Mouse (Mus musculus) adipocyte (in vitro differentiated cells): ENCODE results near the gene Xdh.
A peak's percentile ranks its signal among the peaks of the same experiment; 100 is the strongest.
"Not testable (repeated sequence)": the region's sequence is repeated elsewhere in the genome, so short reads cannot be mapped to it uniquely, and the experiment has no call there.

Source experiments
- DNase-seq: peaks from one replicate; pipeline ENCODE4 v3.0.0-alpha.2; 2016; ENCODE audit warnings: low spot score

Gene Xdh

DNA sequence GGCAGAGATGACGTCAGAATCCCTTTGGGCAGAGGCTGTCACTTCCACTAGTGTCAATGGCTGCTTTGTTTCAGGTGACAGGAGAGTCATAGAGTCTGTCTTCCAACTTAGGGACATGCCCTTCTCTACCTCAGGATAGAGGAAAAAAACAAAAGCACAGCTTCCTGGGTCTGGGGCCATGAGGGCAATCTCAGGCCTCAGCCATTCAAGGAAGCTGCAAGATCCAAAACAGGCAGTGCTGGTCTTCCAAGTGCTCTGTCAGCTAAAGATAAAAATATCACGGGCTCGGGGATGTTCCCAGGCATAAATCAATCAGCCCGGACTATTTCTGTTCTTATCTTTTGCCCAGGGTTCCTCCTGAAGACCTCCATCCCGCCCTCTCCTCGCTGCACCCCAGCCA, 68.7 kb downstream of the Xdh start:
- no peak for DNase-seq

DNA sequence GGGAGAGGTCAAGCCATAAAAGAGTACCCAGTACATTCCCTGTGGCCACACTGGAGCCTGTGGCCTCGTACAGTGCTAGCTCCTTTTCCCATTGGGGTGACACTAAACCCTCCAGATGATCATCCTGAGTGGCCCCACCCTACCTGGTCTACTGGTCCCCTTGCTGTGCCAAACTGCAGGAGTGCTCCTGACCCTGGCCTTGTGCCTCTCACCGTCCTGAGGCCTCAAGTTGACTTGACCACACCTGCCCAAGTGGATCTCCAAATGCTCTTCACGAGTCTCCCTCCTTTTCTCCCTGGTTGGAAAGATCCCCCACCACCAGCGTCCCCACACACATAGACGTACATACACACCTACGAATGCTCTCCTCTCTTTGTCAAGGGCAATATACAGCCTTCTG, 69.7 kb downstream of the Xdh start:
- DNase-seq, result no peak

DNA sequence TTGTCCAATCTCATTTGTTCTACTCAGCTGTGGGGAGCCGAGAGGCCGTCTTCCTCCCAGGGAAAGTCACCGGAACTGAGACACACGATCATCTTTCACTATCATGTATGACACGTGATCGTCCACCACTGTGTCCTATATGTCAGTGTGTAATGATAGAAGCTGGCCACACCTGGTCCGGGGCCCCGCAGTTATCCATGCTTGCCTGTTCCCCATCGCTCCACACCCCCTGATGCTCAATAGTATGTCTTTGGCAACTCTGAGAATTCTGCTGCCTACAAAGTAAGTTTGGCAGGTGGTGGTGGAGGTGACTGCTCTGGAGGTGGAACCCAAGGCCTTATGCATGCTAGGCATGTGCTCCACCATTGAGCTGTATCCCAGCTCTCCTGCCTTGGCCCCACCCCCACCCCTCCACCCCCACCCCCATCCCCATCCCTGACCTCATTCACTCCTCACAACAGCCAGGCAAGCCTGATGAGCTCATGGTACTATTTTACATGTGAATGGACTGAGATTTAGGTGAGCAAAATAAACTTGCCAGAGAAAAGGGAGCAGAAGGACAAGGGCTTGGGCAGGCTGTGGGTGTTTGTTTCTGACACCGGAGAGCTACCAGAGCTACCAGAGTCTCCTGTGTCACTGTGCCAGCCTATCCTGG, 70.6 kb downstream of the Xdh start:
- DNase-seq, result no peak

DNA sequence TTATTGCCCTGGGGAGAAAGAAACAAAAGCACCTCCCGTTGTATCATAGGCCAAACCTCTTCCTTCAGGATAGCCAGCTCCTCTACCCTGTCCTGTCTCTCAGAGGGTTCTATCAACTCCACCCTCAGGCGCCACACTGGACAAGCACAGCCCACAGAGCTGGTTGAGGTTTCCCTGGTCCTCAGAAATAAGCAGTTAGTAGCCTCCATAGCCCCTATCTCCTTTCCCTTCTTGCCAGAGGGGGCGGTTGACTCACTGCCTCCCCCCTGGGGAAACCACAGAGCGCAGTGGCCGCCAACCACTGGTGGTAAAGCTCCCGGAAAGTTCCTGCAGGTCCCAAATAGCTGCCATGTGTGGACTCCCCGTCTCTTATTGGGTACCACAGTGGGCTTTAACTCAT, 74.3 kb downstream of the Xdh start:
- DNase-seq, result no peak

DNA sequence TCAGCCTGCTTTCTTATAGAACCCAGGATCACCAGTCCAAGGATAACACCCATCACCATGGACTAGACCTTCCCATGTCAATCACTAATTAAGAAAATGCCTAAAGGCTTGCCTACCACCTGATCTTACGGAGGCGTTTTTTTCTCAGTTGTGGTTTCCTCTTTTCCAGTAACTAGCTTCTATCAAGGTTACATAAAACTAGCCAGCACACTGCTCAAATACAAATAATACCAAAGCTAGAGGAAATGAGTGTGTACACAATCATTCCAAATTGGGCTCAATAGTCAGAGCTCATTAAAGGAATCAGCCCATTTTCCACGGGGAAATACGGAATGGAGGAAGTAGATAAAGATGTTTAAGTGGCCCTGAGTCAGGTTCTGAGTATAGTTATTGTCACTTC, 74.7 kb downstream of the Xdh start:
- DNase-seq, result no peak

DNA sequence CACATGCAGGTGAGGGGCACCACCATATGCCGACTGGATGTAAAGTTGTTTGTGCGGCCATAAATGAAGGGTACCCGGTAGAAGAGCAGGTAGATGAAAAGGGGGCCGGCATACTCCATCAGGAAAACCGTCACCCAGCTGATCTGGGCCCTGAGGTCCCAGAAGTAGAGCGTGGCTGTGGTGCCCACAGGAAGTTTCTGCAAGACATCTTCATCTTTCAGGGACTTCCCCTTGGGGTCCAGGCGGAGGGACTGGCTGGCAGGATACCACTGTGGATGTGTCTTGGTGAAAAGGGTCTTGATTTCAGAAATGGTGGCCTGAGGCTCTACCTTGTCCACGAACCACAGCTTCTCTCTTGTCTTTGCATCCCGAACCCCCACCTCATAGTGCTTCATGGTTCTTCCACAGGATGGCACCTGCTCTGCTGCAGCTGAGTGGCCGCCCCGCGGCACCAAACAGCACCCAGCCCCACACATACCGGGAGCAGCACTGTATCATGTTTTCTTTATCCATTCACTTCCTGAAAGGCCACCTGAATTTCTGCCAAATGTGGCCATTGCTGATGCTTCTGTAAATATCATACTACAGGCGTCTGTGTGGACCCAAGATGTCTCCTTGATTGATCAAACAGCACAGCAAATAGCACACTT, 78.9 kb downstream of the Xdh start:
- DNase-seq, result no peak

DNA sequence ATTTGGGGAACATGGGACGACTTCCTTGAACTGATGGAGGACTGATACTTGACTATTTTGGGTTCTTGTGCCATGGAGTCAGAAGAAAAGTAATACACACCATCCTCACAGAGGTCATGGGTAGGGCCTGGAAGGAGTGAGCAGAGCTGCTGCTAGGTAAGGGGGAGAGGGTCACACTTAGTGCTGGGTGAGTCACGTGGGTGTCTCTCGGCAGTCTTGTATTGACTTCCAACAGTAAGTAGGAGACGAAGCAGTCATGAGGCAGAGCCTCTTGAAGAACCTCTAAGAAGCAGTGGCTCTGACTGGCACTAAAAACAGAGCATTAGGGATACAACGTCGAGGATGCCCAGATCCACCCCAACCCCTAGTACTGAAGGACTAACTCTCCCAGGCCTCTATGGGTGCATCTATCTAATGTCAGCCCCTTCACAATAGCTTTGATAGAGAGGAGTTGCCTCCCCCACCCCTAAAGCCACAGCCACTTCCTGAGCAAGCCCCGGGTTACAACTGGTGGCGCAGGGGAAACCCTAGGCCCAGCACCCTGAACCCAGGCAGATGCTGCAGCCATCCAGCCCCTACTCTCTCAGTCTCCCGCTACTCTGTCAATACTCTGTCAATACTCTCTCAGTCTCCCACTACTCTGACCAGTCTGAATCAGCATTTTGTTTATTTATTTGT, 80.8 kb downstream of the Xdh start:
- no peak for DNase-seq

DNA sequence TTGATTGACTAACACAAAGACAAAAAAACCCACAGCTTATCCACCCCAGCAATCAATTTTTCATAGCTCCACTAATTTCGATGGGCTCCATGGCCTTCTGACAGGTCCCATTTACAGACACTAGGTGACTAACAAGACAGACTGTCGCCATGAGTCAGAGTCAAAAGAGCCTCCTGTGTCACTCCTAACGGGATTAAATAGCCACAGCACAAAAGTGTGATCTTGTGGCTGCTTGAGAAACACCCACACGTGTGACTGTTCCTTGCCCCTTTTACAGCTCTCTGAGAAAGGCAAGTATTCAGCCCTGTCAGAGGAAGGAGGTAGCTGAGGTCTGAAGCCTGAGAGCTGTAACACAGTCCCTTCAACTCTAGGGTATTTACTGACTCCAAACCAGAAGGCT, 96.3 kb downstream of the Xdh start:
- DNase-seq, result no peak

DNA sequence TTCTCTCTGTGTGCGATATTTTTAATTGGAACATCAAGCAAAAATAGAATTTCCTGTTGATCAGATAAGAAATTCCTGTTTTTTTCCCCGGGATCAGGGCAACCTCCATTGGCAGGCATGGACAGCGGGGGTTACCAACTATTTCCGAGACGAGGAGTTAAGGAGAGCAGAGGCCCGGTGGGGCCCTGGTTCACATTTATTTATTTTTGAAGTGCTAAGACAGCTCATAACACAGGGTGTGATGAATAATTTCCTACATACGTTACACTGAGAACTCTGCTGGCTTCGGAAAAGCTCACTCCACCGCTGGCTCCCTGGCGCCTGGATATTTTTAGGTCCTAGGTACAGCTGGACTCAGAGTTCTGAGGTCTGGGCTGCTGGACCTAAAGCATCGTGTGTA, 97.0 kb downstream of the Xdh start:
- DNase-seq, result no peak

DNA sequence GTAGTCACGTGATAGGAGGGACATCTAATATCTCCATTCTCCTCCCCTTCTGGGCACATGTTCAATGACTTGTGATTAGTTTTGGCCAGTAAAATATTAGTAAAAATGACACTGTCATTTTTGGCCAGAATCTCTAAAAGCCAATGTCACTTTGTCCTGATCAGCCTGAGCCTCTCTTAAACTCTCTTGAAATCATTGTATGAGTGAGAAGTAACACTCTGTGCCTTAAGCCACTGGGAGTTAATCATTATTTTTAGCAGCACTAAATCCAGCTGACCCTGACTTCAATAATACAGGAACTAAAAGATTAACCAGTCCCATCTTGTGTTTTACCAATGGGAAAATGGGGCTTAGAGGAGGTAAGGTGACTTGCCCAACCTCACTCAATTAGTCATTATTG, 102.6 kb downstream of the Xdh start:
- no peak for DNase-seq

DNA sequence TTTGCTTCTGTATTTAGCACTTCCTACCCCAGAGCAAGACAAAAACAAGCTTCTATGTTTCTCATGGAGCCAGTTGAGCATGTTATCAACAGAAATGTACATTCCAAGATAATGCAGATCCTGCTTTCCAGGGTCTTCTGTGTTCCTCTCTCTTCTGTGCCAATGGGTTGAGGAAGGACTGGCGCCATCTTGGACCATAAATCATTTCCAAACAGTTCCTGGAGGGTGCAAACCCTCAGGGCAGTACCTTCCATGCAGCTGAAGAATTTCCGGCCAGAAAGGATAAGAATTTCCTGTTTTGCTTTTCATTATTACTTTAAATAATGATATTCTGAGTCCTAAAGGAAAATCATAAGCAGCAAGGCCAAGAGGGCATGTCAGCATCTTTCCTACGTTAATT, 104.4 kb downstream of the Xdh start:
- DNase-seq, result no peak

DNA sequence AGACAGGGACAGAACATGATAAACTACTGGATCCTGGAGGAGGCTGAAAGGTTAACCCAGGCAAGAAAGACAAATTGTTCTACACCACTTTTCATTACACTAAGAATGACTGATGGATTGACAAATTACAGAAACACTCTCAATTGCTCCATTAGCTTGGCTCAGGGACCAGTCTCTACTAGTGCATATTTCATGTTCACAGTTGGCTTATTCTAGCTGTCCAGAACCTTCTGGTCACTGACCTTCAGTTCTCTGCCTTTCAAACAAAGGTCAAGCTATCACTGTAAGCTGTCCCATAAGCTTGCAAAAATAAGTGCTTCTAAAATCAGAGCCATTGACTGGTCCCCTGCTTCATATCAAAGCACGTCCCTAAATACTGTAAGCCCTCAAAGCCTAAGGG, 107.0 kb downstream of the Xdh start:
- no peak for DNase-seq

DNA sequence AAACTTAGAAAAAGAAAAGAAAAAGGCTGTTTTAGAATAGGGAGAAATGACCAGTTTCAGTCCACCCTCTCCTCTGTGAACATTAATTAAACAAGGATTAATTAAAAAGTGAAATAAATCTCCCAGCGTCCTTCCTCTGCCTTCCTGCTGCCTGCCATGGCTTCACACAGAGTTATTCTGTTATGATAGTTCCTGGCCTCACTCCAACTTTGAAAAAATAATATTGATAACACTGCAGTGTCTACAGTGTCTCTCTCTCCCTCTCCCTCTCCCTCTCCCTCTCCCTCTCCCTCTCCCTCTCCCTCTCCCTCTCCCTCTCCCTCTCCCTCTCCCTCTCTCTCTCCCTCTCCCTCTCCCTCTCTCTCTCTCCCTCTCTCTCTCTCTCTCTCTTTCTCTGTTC, 110.1 kb downstream of the Xdh start:
- not testable (repeated sequence) for DNase-seq

DNA sequence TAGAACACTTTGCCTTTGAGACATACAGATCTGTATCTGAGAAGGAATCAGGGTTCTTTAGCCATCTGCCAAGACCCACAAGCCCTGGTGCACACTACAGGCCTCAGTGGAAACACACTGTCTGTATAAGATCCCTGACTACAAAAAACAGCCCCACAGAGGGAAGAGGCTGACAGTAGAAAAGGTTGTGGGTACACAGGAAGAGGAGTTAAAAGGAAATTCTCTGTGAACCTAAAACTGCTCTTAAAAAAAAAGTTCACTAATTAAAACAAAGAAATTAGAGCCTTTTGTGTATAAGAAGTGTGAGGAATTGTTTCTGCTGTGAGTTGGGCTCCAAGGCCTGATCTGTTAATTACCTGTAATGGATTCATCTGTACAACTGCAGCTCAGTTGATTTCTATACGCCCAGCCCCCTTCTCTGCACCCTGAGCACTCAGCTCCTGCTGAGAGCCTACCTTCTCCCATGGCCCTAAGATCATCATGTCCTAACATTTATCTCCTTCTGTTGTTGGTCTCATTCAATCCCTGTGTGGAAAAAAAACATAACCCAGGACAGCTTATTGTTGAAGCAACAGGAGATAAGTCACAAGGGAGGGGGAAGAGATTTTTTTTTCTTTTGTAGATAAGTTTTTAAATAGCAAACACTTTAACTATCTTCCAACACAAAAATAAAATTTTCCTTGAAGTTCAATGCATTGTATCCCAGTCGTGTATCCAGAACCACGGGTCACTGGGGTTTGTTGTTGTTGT, 110.7 kb downstream of the Xdh start:
- no peak for DNase-seq

DNA sequence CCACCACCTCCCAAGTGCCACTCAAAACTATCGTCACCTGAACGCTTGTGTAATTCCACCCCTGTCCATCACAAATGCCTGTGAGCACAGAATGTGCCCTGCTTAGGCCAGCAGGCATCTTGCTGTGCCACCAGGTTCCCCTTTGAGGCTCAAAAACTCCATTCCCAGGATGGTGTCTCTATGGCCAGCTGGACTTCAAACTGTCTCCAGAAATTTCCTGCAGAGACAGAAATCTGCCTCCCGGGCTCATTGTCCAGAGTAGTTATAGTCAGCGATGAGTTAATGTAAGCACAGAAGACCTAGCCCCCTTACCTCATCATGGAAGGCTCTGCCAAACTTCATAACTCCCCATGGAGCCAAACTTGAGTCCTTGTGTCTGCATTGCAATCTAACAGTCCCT, 112.8 kb downstream of the Xdh start:
- DNase-seq, result no peak

DNA sequence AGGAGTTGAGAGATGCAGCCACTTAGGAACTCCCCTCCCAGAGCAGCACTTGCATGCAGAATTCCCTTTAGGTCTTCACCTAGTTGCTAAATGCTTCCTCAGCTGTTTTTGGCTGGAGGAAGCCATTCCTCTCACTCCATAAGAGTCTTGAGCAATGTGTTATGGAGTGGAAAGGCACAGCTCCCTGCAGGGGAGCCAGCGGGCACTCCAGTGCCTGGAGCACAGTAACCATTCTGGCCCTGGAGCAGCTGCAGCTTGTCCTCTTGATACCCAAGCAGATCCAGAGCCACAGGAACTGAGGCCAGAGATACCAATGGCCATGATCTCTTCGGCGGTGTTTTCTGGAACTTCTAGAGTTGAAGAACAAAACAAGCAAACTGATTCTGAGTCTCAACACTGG, 113.4 kb downstream of the Xdh start:
- DNase-seq, result peak; percentile 77
